Mouse (Mus musculus) limb, embryonic 14.5 days (tissue): Measurements from ENCODE around the gene Plcb4. TPM values are rescaled to one million over a fixed set of nuclear protein-coding genes. Genes with fewer than 3 reads are reported as not detected.
"Not testable (repeated sequence)": the region's sequence is repeated elsewhere in the genome, so short reads cannot be mapped to it uniquely, and the experiment has no call there.

Experiments
- ATAC-seq: fragments of 200-750 bp; cut with Nextera tagmentation; 2 replicates; pipeline ENCODE4 v1.8.0; 2017; ENCODE audit warnings: low read depth, moderate number of reproducible peaks, moderate TSS enrichment; ENCODE audit not compliant: low FRiP score
- DNase-seq: peaks from one replicate; pipeline ENCODE4 v3.0.0-alpha.2; 2015; ENCODE audit warnings: low spot score
- H3K27ac ChIP-seq: fragments of 300-500 bp; sonication (generic); replicated peaks from 2 replicates; pipeline ENCODE4 v1.5.1; 2014; ENCODE audit warnings: low read depth, mild to moderate bottlenecking, low read length, moderate library complexity, mixed read lengths
- H3K27me3 ChIP-seq: fragments of 300-500 bp; sonication (generic); 2 replicates; pipeline ENCODE4 v1.6.1; 2014; ENCODE audit warnings: low read length, mixed read lengths; ENCODE audit not compliant: control insufficient read depth, insufficient read depth
- H3K36me3 ChIP-seq: fragments of 300-500 bp; sonication (generic); 2 replicates; pipeline ENCODE4 v1.6.1; 2014; ENCODE audit warnings: mild to moderate bottlenecking, low read length, moderate library complexity, mixed read lengths; ENCODE audit not compliant: control insufficient read depth, insufficient read depth
- H3K4me1 ChIP-seq: fragments of 300-500 bp; sonication (generic); 2 replicates; pipeline ENCODE4 v1.6.1; 2014; ENCODE audit warnings: antibody characterized with exemption, low read length, mixed read lengths; ENCODE audit not compliant: control insufficient read depth, insufficient read depth
- H3K4me2 ChIP-seq: fragments of 300-500 bp; sonication (generic); replicated peaks from 2 replicates; pipeline ENCODE4 v1.6.1; 2014; ENCODE audit warnings: low read depth, mild to moderate bottlenecking, low read length, moderate library complexity; ENCODE audit not compliant: severe bottlenecking
- H3K4me3 ChIP-seq: fragments of 300-500 bp; sonication (generic); replicated peaks from 2 replicates; pipeline ENCODE4 v1.5.1; 2014; ENCODE audit warnings: low read length
- H3K9ac ChIP-seq: fragments of 300-500 bp; sonication (generic); 2 replicates; pipeline ENCODE4 v1.6.1; 2014; ENCODE audit warnings: mild to moderate bottlenecking, low read depth, low read length, moderate library complexity; ENCODE audit not compliant: severe bottlenecking
- H3K9me3 ChIP-seq: fragments of 300-500 bp; sonication (generic); 2 replicates; pipeline ENCODE4 v1.6.1; 2016; ENCODE audit warnings: low read length; ENCODE audit not compliant: control insufficient read depth
- POLR2A ChIP-seq: fragments of 200-500 bp; IDR thresholded peaks from 2 replicates; pipeline ENCODE4 v1.8.0; 2012; ENCODE audit warnings: inconsistent platforms, mild to moderate bottlenecking, moderate library complexity, borderline replicate concordance; ENCODE audit not compliant: insufficient read depth, insufficient read length; ENCODE audit errors: extremely low read depth
- WGBS: fragments of 180-500 bp; shearing (Covaris S2); extraction: QIAGEN DNeasy Blood & Tissue Kit; methylation state at CpG from one replicate; pipeline ENCODE4 v1.1.7; 2014; 5-methylcytosine and 5-hydroxymethylcytosine counted together
- polyA plus RNA-seq, 2 experiments: library from polyadenylated mRNA; depleted of rRNA in 1 of 2; stranded (reverse) in 1 of 2; unstranded in 1 of 2; fragments of >200 nt; fragmentation: Nextera tagmentation in 1 of 2; extraction: Ambion mirVana in 1 of 2; gene quantifications; 2 replicates each; pipeline versions ENCODE4 v1.2.1 to v1.2.3; 2012 to 2014

Plcb4 gene
- polyA plus RNA-seq, 2 experiments = 13.1 to 23.1 TPM

DNA sequence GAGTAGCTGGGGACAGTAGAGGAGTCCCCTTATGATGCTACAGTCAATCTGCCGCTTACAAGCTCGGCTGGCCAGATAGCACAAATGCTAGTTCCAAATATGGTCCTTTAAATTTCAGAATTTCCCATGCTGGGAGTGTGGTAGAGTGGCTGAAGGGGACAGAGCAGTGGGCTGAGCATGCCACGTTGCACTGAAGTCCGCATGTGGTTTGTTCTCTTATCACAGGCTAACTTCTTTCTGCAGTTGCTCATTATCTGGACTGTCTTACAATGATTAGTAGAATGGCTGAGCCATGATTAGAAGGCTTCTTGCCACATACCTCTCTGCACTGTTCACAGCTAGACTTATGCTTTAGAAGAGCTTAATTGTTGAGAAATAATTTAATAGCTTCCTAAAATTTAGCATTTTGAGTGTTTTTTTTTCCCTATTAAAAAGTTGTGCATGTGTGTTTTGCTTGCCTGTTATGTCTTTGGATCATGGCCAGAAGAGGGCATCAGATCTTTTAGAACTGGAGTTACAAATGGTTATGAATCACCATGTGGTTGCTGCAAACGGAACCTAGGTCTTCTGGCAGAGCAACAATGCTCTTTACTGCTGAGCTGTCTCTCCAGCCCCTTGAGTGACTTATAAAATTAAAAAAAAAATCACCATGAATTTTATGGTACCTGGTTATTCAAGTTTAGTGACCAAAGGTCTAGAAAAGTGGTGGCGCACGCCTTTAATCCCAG lies 42.0 kb downstream of the Plcb4 start:
- WGBS = 82% methylated on average over 7 of the region's 7 CpGs
- DNase-seq (no peak), ATAC-seq (no peak)
- Histone ChIP-seq H3K4me3 (no peak overlapping the region), H3K27me3 (no peaks in the 10 kb centered on the region), H3K9me3 (no peaks in the 10 kb centered on the region), H3K36me3 (no peaks in the 10 kb centered on the region), H3K4me2 (no peak overlapping the region), H3K27ac (no peak overlapping the region), H3K4me1 (no peaks in the 10 kb centered on the region), H3K9ac (no peak overlapping the region)
- TF ChIP-seq POLR2A = no peak

DNA sequence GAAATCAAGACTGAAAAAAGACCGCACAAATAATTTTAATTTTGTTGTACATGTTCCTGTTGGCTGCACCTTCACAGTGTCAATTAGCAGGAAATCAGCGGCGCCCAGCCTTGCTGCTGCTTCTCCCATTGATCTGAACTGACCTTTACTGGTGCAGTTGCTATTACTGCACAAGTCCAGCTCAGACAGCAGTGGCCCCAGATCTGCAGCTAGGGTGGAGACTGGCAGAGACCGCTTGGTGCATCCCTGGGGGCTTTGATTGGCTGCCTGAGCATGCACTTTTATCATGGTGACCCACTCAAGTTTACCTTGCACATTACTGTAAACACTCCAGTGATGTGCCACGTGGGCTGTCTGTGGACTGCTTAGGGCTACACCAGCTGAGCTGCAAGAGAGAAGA lies 45.9 kb downstream of the Plcb4 start:
- WGBS = 88% methylated on average over 5 of the region's 5 CpGs
- Histone ChIP-seq H3K4me3 (no peak overlapping the region), H3K4me2 (no peak overlapping the region)

DNA sequence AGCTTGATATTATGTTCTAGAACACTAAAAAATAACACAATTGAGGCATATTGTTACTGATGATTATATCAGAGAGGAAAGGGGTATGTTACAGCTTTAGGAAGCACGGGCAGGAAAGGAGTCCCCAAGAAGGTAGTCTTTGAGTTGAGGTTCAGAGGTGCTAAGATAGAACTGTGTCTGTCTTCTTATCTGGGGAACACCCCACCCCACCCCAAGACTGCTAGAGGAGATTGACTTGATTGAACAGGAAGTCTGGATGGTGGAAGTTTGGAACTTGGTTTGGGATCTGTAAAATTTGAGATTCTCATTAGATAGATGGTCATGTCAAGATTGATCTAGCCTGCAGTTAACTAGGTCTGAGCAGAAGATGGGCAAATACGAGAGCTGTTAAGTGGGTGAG lies 48.5 kb downstream of the Plcb4 start:
- 89% methylated on average over 2 of the region's 2 CpGs for WGBS
- H3K4me1 ChIP-seq = peaks cover 18% of the 10 kb centered on the region
- no peak overlapping the region for H3K9ac ChIP-seq
- H3K27me3 ChIP-seq = no peaks in the 10 kb centered on the region
- H3K9me3 ChIP-seq = no peaks in the 10 kb centered on the region
- no peak overlapping the region for H3K4me3 ChIP-seq
- no peak for ATAC-seq
- no peak overlapping the region for H3K27ac ChIP-seq
- H3K36me3 ChIP-seq = no peaks in the 10 kb centered on the region
- no peak for TF ChIP-seq POLR2A
- no peak for DNase-seq
- H3K4me2 ChIP-seq = no peak overlapping the region

More for the DNA sequence above, 45.9 kb downstream of the Plcb4 start:
- no peak overlapping the region for H3K27ac ChIP-seq
- no peaks in the 10 kb centered on the region for H3K27me3 ChIP-seq
- TF ChIP-seq POLR2A = no peak
- no peaks in the 10 kb centered on the region for H3K36me3 ChIP-seq
- no peak for DNase-seq
- H3K9ac ChIP-seq = no peak overlapping the region
- ATAC-seq = no peak
- peaks cover 3% of the 10 kb centered on the region; the same call in 1 of the 2 replicates for H3K4me1 ChIP-seq
- no peaks in the 10 kb centered on the region for H3K9me3 ChIP-seq

DNA sequence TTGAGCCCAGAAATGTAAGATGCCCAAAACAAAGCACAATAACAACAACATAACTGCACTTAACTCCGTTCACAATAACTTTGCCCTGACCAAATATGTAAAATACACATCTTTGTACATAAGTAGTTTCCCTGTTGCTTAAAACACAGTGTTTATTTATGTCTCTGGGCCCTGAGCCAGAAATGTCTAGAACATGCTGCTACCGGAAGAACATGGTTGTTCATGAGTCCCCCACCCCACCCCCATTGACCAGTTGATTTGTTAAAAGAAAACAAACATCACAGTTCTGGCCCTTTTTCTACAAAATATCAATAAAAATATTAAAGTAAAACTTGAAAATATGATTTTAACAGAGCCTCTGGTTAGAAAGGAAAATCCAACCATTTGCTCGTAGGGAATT lies 49.6 kb downstream of the Plcb4 start:
- Histone ChIP-seq H3K9me3 (no peaks in the 10 kb centered on the region), H3K4me1 (peaks cover 24% of the 10 kb centered on the region), H3K27ac (no peak overlapping the region), H3K27me3 (no peaks in the 10 kb centered on the region), H3K9ac (no peak overlapping the region), H3K36me3 (no peaks in the 10 kb centered on the region), H3K4me3 (no peak overlapping the region), H3K4me2 (no peak overlapping the region)
- 53% methylated on average over 3 of the region's 3 CpGs for WGBS
- peak; percentile 49 for DNase-seq
- no peak for TF ChIP-seq POLR2A
- no peak for ATAC-seq

DNA sequence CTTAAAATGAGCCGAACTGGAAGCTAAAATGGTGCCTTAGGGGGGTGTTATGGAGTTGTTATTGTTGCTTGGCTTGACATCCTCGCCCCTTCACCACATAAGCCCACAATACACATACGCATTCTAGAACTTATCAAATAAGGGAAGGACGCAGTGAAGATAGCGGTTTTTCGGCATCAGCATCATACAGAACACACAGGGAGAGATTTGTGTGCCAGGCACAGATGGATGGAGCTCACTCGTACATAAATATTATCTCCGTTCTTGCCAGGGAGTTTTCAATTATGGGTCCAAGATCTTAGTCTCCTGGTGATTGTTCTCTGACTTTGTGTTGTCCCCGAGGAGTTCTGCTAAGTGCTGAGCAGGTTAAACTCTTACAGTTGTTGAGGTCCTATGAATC lies 50.0 kb downstream of the Plcb4 start:
- no peaks in the 10 kb centered on the region for H3K36me3 ChIP-seq
- H3K9me3 ChIP-seq = no peaks in the 10 kb centered on the region
- 83% methylated on average over 9 of the region's 9 CpGs for WGBS
- H3K9ac ChIP-seq = no peak overlapping the region
- H3K27me3 ChIP-seq = no peaks in the 10 kb centered on the region
- peaks cover 24% of the 10 kb centered on the region for H3K4me1 ChIP-seq
- no peak for TF ChIP-seq POLR2A
- no peak for ATAC-seq
- H3K4me3 ChIP-seq = no peak overlapping the region
- H3K27ac ChIP-seq = no peak overlapping the region
- no peak overlapping the region for H3K4me2 ChIP-seq
- DNase-seq = no peak

DNA sequence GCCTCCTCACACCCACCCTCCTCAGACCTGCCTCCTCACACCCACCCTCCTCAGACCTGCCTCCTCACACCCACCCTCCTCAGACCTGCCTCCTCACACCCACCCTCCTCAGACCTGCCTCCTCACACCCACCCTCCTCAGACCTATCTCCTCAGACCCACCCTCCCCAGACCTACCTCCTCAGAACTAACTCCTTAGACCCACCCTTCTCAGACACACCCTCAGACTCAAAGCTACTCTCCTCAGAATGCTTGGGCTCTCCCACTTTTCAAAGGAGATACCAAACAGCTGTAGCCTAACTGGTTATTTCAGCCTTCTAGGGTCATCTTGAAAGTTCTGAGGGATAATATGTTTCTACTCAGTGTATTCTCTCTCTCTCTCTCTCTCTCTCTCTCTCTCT lies 50.9 kb downstream of the Plcb4 start:
- not testable (repeated sequence) for H3K9me3 ChIP-seq, ATAC-seq, DNase-seq

More for the DNA sequence above, 50.9 kb downstream of the Plcb4 start:
- H3K36me3 ChIP-seq, H3K27me3 ChIP-seq, H3K27ac ChIP-seq, H3K9ac ChIP-seq, H3K4me3 ChIP-seq, H3K4me2 ChIP-seq: not testable (repeated sequence)
- peaks cover 24% of the 10 kb centered on the region for H3K4me1 ChIP-seq
